In genomic region chr11:101830112-101830511, GRCm38 (mm10) we compare ENCODE assay signal across 8 mouse cellular contexts. TPM values are rescaled to one million over a fixed set of nuclear protein-coding genes. Genes with fewer than 3 reads are reported as not detected.
DNase-seq lines count a peak whose midpoint lies in the region; ATAC-seq and TF ChIP-seq lines count a peak whose summit lies in the region.

No protein-coding gene starts in this region.

- DNase-seq in lung, adult 2 months = peak; percentile 9
- DNase-seq in lung, postnatal 25 days (ENCODE audit: low spot score) = no peak
- peak; percentile 73 for DNase-seq in gastrocnemius, postnatal 25 days
- DNase-seq in lung, postnatal 14 days = peak; percentile 43
- DNase-seq in left cerebral cortex, postnatal 4 days = no peak
- DNase-seq in right cerebral cortex, postnatal 25 days = no peak

- no peaks in the 10 kb centered on the region for H3K9me3 ChIP-seq in intestine, embryonic 15.5 days

- no peaks in the 10 kb centered on the region for H3K4me1 ChIP-seq in lung, adult 2 months (ENCODE audit: control insufficient read depth, insufficient read depth, low read length)
- H3K4me1 ChIP-seq in intestine, embryonic 15.5 days (replicated peaks) = peaks cover 28% of the 10 kb centered on the region

- WGBS in lung, adult 2 months = 17% methylated on average over 10 of the region's 10 CpGs
- 10% methylated on average over 10 of the region's 10 CpGs for whole genome bisulfite sequencing in intestine, embryonic 15.5 days

- H3K27me3 ChIP-seq in intestine, embryonic 15.5 days (replicated peaks) = no peaks in the 10 kb centered on the region

- ATAC-seq in intestine, embryonic 15.5 days = peak; percentile 63; the same call in 1 of the 2 replicates
- no peak for ATAC-seq in CD4-positive, CD25-positive, alpha-beta regulatory T cell, adult 4 months

- intact Hi-C loops in left cerebral cortex, postnatal 4 days (cut with DNase I) = no loop called here

- TF ChIP-seq CTCF in lung, adult 2 months (IDR thresholded peaks at IDR 0.05; ENCODE audit: insufficient read depth, low read length) = no peak

- TF ChIP-seq POLR2A in lung, adult 2 months (IDR thresholded peaks at IDR 0.05; ENCODE audit: borderline replicate concordance, extremely low read depth, low read depth, low read length) = no peak

- H3K4me2 ChIP-seq in intestine, embryonic 15.5 days (replicated peaks) = peak overlapping the region; percentile 42

- no peaks in the 10 kb centered on the region for H3K36me3 ChIP-seq in intestine, embryonic 15.5 days

- H3K9ac ChIP-seq in intestine, embryonic 15.5 days = no peak overlapping the region

- H3K4me3 ChIP-seq in lung, adult 2 months (replicated peaks; ENCODE audit: extremely low read depth, low read depth, low read length) = no peak overlapping the region
- H3K4me3 ChIP-seq in intestine, embryonic 15.5 days (replicated peaks) = no peak overlapping the region

- H3K27ac ChIP-seq in intestine, embryonic 15.5 days = peak overlapping the region; percentile 80

RNA-seq across cellular contexts. Expression of gene Etv4, which starts 44.9 kb away (rescaled TPM):
- 0.60 and 0.95 TPM in 2 replicates for polyA plus RNA-seq in lung, adult 2 months (2012; rRNA removed)
- 1 to 10 TPM; 5.7 to 6.1 TPM for total RNA-seq in gastrocnemius, postnatal 25 days (2021)
- polyA plus RNA-seq in intestine, embryonic 15.5 days (2015; fragmentation: Nextera tagmentation; extraction: Ambion mirVana) = 4.1 and 5.4 TPM in 2 replicates
- total RNA-seq in left cerebral cortex, postnatal 4 days (2021) = 10 to 100 TPM; 23.7 to 27.1 TPM
- not detected for polyA plus RNA-seq in CD4-positive, CD25-positive, alpha-beta regulatory T cell, adult 4 months (2017; shearing (Covaris generic))

Comparison
In these comparisons a context has a peak if more than half of its experiments do, and no peak if none do; other contexts are left out.
1. DNase-seq: peak in lung, adult 2 months (single experiment), gastrocnemius, postnatal 25 days (single experiment) and lung, postnatal 14 days (single experiment); none in lung, postnatal 25 days (single experiment), left cerebral cortex, postnatal 4 days (single experiment) and right cerebral cortex, postnatal 25 days (single experiment).